Mouse (Mus musculus) heart, embryonic 12.5 days (tissue): ENCODE measurements around the gene Olfr623. TPM values are rescaled to one million over a fixed set of nuclear protein-coding genes. Genes with fewer than 3 reads are reported as not detected.

Experiments
- ATAC-seq: fragments of 200-750 bp; cut with Nextera tagmentation; 2 replicates; pipeline ENCODE4 v1.8.0; 2017; ENCODE audit warnings: moderate TSS enrichment, moderate library complexity; ENCODE audit not compliant: insufficient number of reproducible peaks, low FRiP score
- H3K27ac ChIP-seq: fragments of 300-500 bp; sonication (generic); 2 replicates; pipeline ENCODE4 v1.5.1; 2016; ENCODE audit warnings: mild to moderate bottlenecking, moderate library complexity; ENCODE audit not compliant: poor library complexity, severe bottlenecking
- H3K27me3 ChIP-seq: fragments of 300-500 bp; sonication (generic); replicated peaks from 2 replicates; pipeline ENCODE4 v1.6.1; 2016; ENCODE audit warnings: mild to moderate bottlenecking, moderate library complexity
- H3K36me3 ChIP-seq: fragments of 300-500 bp; sonication (generic); 2 replicates; pipeline ENCODE4 v1.6.1; 2016; ENCODE audit warnings: mild to moderate bottlenecking, moderate library complexity
- H3K4me1 ChIP-seq: fragments of 300-500 bp; sonication (generic); replicated peaks from 2 replicates; pipeline ENCODE4 v1.6.1; 2016; ENCODE audit warnings: mild to moderate bottlenecking
- H3K4me2 ChIP-seq: fragments of 300-500 bp; sonication (generic); 2 replicates; pipeline ENCODE4 v1.6.1; 2016; ENCODE audit warnings: mild to moderate bottlenecking, moderate library complexity
- H3K4me3 ChIP-seq: fragments of 300-500 bp; sonication (generic); 2 replicates; pipeline ENCODE4 v1.5.1; 2016; ENCODE audit warnings: mild to moderate bottlenecking
- H3K9ac ChIP-seq: fragments of 300-500 bp; sonication (generic); 2 replicates; pipeline ENCODE4 v1.6.1; 2016; ENCODE audit warnings: mild to moderate bottlenecking, moderate library complexity
- H3K9me3 ChIP-seq: fragments of 300-500 bp; sonication (generic); replicated peaks from 2 replicates; pipeline ENCODE4 v1.6.1; 2016; ENCODE audit warnings: mild to moderate bottlenecking, moderate library complexity
- WGBS: fragments of 180-500 bp; shearing (Covaris S2); methylation state at CpG from one replicate; pipeline ENCODE4 v1.1.7; 2016; 5-methylcytosine and 5-hydroxymethylcytosine counted together
- polyA plus RNA-seq: library from polyadenylated mRNA; unstranded; fragments of >200 nt; fragmentation: Nextera tagmentation; extraction: Ambion mirVana; gene quantifications from 2 replicates; pipeline ENCODE4 v1.2.1, GENCODE M21; 2016

The Olfr623 gene
- not detected in 2 replicates for polyA plus RNA-seq

DNA sequence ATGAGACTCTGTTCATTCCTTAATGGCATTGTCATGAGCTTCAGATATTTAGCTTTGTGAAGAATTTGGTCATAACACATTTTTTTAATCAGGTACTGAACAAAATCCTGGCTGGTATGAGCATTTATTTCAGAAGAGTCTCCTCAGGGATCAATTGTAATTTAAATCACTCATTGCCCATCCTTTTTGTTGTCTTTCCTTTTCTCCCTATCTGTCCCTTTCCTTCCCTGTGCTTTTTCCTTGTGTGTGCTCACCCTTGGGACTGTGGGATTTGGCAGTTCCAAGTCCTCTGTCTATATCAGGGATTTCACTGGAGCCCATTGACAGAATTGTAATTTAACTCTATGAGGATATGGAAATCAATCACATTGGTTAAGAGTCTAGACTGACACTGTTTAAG, at the start of gene Olfr623:
Gene Olfr623 (minus strand): TSS at position 101 of the 400 bp plus-strand sequence.
- Histone ChIP-seq H3K4me2 (no peak within 1 kb of the TSS), H3K4me3 (no peak within 1 kb of the TSS), H3K9ac (no peak within 1 kb of the TSS), H3K27ac (no peak within 1 kb of the TSS), H3K4me1 (no peaks in the 10 kb centered on the region), H3K36me3 (no peaks in the 10 kb centered on the region), H3K27me3 (no peaks in the 10 kb centered on the region), H3K9me3 (no peaks in the 10 kb centered on the region)
- no peak for ATAC-seq

DNA sequence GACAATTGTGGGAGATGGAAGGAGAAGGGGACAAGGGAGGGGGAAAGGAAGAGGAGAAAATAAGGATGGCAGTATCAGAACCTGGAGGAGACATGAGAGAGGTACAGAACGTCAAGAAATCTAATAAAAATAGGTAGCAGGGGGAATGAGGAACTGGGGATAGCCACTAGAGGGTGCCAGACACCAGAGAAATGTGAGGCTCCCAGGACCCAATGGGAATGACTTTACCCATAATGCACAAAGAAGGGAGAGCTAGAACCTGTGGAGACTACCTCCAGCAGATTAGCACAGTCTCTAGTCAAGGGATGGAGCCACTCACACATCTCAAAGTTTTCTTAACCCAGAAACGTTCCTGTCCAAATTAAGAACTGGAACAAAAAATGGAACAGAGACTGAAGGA, 48.5 kb upstream of the Olfr623 start:
- 22% methylated on average over 2 of the region's 2 CpGs for WGBS
- no peaks in the 10 kb centered on the region for H3K27me3 ChIP-seq
- ATAC-seq: no peak

DNA sequence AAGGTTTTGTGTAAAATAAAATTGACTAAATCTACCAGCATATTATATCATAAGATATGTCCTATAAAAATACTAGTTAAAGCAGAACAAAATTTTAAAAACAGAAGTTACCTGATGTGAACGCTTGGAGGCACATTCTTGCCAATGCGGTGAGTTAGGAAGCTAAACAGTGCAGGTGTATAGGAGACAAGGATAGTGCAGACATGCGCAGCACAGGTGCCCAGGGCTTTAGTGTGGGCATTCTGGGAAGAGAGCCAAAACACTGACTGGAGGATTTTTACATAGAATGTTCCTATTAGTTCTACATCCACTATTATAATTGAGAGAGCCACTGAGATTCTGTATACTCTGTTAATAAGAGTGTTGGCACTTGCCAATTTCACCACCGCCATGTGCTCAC, 36.0 kb upstream of the Olfr623 start:
- H3K4me2 ChIP-seq: no peak overlapping the region

More for the DNA sequence above, 48.5 kb upstream of the Olfr623 start:
- H3K36me3 ChIP-seq: no peaks in the 10 kb centered on the region
- no peak overlapping the region for H3K27ac ChIP-seq
- no peak overlapping the region for H3K4me2 ChIP-seq
- no peaks in the 10 kb centered on the region for H3K9me3 ChIP-seq
- no peak overlapping the region for H3K4me3 ChIP-seq
- no peak overlapping the region for H3K9ac ChIP-seq
- H3K4me1 ChIP-seq: no peaks in the 10 kb centered on the region

DNA sequence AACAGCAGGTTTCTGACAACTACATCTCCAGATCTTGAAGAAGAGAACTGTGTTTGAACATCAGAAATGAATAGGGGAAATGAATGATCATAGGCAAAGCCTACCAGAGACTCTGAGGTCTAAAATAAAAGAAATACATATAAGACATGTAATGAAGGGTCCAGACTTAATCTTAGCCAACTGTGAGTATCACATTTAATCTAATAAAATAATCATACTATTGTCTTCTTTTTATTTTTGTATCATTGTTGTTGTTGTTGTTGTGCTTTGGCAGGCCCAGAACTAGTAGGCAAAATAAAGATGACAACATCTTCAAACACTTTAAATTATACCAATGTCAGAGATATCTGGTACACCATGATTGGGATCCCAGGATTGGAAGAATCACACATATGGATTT, 18.9 kb upstream of the Olfr623 start, which contains the start of gene Olfr625-ps1:
Gene Olfr625-ps1 (plus strand): TSS at position 301 of the 400 bp plus-strand sequence.
- Histone ChIP-seq H3K4me3 (no peak within 1 kb of the TSS), H3K4me2 (no peak within 1 kb of the TSS), H3K9ac (no peak within 1 kb of the TSS), H3K27me3 (no peaks in the 10 kb centered on the region), H3K27ac (no peak within 1 kb of the TSS), H3K36me3 (no peaks in the 10 kb centered on the region), H3K4me1 (no peaks in the 10 kb centered on the region), H3K9me3 (no peaks in the 10 kb centered on the region)
- no peak for ATAC-seq

More for the DNA sequence above, 36.0 kb upstream of the Olfr623 start:
- Histone ChIP-seq H3K9me3 (no peaks in the 10 kb centered on the region), H3K9ac (no peak overlapping the region), H3K36me3 (no peaks in the 10 kb centered on the region), H3K4me3 (no peak overlapping the region), H3K27ac (no peak overlapping the region), H3K27me3 (no peaks in the 10 kb centered on the region), H3K4me1 (no peaks in the 10 kb centered on the region)
- WGBS: 86% methylated on average over 4 of the region's 4 CpGs
- no peak for ATAC-seq

DNA sequence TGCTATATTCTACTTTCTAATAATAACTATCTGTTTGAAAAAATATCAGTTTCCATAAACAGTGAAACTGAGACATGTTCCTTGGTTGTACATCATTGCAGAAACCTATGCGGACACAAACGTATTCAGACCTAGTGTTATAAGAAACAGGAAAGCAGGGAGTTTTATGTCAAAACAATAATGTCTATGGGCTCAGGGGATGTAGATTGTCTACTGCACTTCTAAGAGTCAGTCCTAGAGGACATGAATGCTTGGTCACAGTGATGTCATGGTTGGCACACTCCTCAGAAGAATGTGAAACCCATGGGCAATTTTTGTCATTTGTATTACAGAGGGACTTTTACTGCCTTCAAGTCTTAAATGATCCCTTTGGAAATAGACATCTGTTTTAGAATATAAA, 7.6 kb upstream of the Olfr623 start, which contains the start of gene Olfr624:
Gene Olfr624 (minus strand): TSS at position 101 of the 400 bp plus-strand sequence.
- Histone ChIP-seq H3K36me3 (no peaks in the 10 kb centered on the region), H3K27ac (no peak within 1 kb of the TSS), H3K9me3 (no peaks in the 10 kb centered on the region), H3K9ac (no peak within 1 kb of the TSS), H3K4me1 (no peaks in the 10 kb centered on the region), H3K4me2 (no peak within 1 kb of the TSS), H3K27me3 (no peaks in the 10 kb centered on the region), H3K4me3 (no peak within 1 kb of the TSS)
- 81% methylated on average over 2 of the region's 2 CpGs for WGBS
- ATAC-seq: no peak

DNA sequence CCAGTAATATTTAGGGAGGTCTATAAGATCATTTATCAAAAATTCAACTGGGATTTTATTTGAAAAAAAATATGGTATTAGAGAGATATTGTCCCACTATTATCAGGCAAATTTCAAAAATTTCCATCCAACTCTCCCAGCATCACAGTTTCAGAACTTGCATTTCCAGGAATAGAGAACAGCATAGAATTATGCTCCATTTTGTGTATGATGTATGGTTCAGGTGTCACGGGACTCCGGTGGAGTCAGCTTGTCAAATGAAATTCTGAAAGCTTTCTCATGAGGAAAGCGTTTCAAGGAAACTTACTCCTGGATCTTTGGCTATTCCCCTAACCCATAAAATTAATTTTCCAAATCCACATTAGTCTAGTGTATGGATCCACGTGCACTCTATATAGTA, 19.4 kb downstream of the Olfr623 start:
- no peak overlapping the region for H3K4me2 ChIP-seq
- no peak overlapping the region for H3K27ac ChIP-seq
- no peaks in the 10 kb centered on the region for H3K9me3 ChIP-seq
- no peaks in the 10 kb centered on the region for H3K36me3 ChIP-seq
- H3K4me1 ChIP-seq: no peaks in the 10 kb centered on the region
- WGBS: 82% methylated on average over 4 of the region's 4 CpGs
- H3K27me3 ChIP-seq: no peaks in the 10 kb centered on the region
- no peak for ATAC-seq
- no peak overlapping the region for H3K9ac ChIP-seq
- no peak overlapping the region for H3K4me3 ChIP-seq

DNA sequence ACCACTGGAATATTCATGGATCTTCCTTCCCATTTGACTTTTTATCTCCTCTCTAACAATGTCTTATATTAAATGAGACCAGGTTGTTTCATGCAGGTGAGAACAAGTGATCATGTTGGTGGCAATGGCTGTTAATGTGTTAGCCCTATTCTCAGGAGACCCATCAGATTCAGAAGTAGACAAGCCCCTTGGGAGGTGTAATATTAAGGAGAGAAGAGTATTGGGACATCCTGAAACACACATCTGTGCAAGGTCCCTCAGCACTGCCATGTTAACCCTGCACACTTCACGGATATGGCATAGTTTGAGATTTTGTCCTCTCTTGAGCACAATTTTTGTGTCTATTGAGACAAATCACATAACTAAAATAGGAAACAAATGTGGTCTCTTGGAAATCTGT, 20.9 kb downstream of the Olfr623 start, which contains the start of gene Olfr622:
Gene Olfr622 (minus strand): TSS at position 101 of the 400 bp plus-strand sequence.
- no peaks in the 10 kb centered on the region for H3K36me3 ChIP-seq
- H3K4me1 ChIP-seq: no peaks in the 10 kb centered on the region
- H3K9me3 ChIP-seq: no peaks in the 10 kb centered on the region
- H3K9ac ChIP-seq: no peak within 1 kb of the TSS
- WGBS: 80% methylated on average over 1 of the region's 1 CpGs
- H3K4me3 ChIP-seq: no peak within 1 kb of the TSS
- H3K27me3 ChIP-seq: no peaks in the 10 kb centered on the region
- H3K27ac ChIP-seq: no peak within 1 kb of the TSS
- no peak within 1 kb of the TSS for H3K4me2 ChIP-seq
- no peak for ATAC-seq

DNA sequence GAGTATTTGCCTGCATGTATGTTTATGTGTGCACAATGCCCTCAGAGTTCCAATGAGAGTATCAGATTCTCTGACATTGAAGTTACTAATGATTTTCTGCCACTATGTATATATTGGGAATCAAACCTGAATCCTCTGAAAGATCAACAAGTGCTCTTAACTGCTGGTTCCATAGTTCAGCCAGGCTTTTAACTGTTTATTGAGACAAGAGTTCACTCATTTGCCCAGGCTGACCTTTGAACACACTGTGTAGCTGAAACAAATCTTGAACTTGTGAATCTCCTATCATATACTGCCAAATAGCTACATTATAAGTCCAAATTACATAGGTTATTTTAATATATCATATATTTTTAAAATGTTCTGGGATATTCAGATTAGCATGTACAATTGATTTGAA, 26.7 kb downstream of the Olfr623 start:
- Histone ChIP-seq H3K36me3 (no peaks in the 10 kb centered on the region), H3K4me2 (no peak overlapping the region), H3K27me3 (no peaks in the 10 kb centered on the region), H3K9me3 (no peaks in the 10 kb centered on the region), H3K4me1 (no peaks in the 10 kb centered on the region), H3K9ac (no peak overlapping the region), H3K4me3 (no peak overlapping the region), H3K27ac (no peak overlapping the region)
- no peak for ATAC-seq

DNA sequence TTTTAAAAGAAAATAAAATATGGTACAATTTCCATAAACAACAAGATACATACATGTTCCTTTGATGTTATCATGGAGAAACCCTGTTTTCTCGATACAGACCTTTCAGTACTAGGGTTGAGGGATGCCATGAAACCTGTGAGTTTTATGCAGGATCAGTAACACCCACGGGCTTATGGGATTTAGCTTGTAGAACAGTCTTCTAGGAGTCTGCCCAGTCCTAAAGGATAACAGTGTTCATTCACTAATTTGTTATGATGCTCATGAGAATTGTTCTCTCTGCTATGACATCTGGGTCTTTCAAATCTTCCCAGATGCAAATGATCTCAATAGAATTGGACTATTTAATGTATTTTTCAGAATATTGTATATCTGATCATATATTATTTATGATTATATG, 51.1 kb downstream of the Olfr623 start, which contains the start of gene Olfr620:
Gene Olfr620 (minus strand): TSS at position 101 of the 400 bp plus-strand sequence.
- no peaks in the 10 kb centered on the region for H3K27me3 ChIP-seq
- 59% methylated on average over 2 of the region's 2 CpGs for WGBS
- no peak within 1 kb of the TSS for H3K4me3 ChIP-seq
- H3K27ac ChIP-seq: no peak within 1 kb of the TSS
- no peaks in the 10 kb centered on the region for H3K36me3 ChIP-seq
- H3K4me1 ChIP-seq: no peaks in the 10 kb centered on the region
- H3K9ac ChIP-seq: no peak within 1 kb of the TSS
- no peaks in the 10 kb centered on the region for H3K9me3 ChIP-seq
- ATAC-seq: no peak
- no peak within 1 kb of the TSS for H3K4me2 ChIP-seq

Other genes starting within 250 kb of the Olfr623 start
- not detected in 2 replicates for gene Usp17lc, start 248.6 kb downstream of the Olfr623 start, polyA plus RNA-seq
- not detected in 2 replicates for gene Olfr605, start 218.3 kb downstream of the Olfr623 start, polyA plus RNA-seq
- gene Olfr606, start 214.7 kb downstream of the Olfr623 start, polyA plus RNA-seq: not detected in 2 replicates
- gene Olfr607, start 199.5 kb downstream of the Olfr623 start, polyA plus RNA-seq: 0.13 and 0.28 TPM in 2 replicates
- gene Olfr608, start 193.8 kb downstream of the Olfr623 start, polyA plus RNA-seq: 0.17 TPM in 1 of 2 replicates, not detected in the other
- 0.08 TPM in 1 of 2 replicates, not detected in the other for gene Olfr609, start 165.6 kb downstream of the Olfr623 start, polyA plus RNA-seq
- gene Olfr610, start 151.6 kb downstream of the Olfr623 start, polyA plus RNA-seq: not detected in 2 replicates
- not detected in 2 replicates for gene Olfr611, start 142.9 kb downstream of the Olfr623 start, polyA plus RNA-seq
- not detected in 2 replicates for gene Olfr612, start 121.0 kb downstream of the Olfr623 start, polyA plus RNA-seq
- not detected in 2 replicates for gene Olfr613, start 115.6 kb downstream of the Olfr623 start, polyA plus RNA-seq
- not detected in 2 replicates for gene Olfr615, start 107.6 kb downstream of the Olfr623 start, polyA plus RNA-seq
- not detected in 2 replicates for gene Olfr616, start 94.6 kb downstream of the Olfr623 start, polyA plus RNA-seq
- not detected in 2 replicates for gene Olfr617, start 90.6 kb downstream of the Olfr623 start, polyA plus RNA-seq
- not detected in 2 replicates for gene Olfr618, start 73.6 kb downstream of the Olfr623 start, polyA plus RNA-seq
- gene Olfr619, start 63.1 kb downstream of the Olfr623 start, polyA plus RNA-seq: not detected in 2 replicates
- gene Olfr620, start 51.2 kb downstream of the Olfr623 start, polyA plus RNA-seq: not detected in 2 replicates
- gene Olfr622, start 21.0 kb downstream of the Olfr623 start, polyA plus RNA-seq: not detected in 2 replicates
- gene Olfr624, start 7.5 kb upstream of the Olfr623 start, polyA plus RNA-seq: 0.03 and 0.04 TPM in 2 replicates
- not detected in 2 replicates for gene Olfr625-ps1, start 19.0 kb upstream of the Olfr623 start, polyA plus RNA-seq
- gene Olfr243, start 51.0 kb upstream of the Olfr623 start, polyA plus RNA-seq: not detected in 2 replicates
- not detected in 2 replicates for gene Olfr628, start 66.7 kb upstream of the Olfr623 start, polyA plus RNA-seq
- gene Olfr629, start 81.2 kb upstream of the Olfr623 start, polyA plus RNA-seq: 0.08 TPM in 1 of 2 replicates, not detected in the other
- not detected in 2 replicates for gene Olfr630, start 93.6 kb upstream of the Olfr623 start, polyA plus RNA-seq
- gene Olfr69, start 107.9 kb upstream of the Olfr623 start, polyA plus RNA-seq: not detected in 2 replicates
- gene Olfr68, start 116.0 kb upstream of the Olfr623 start, polyA plus RNA-seq: not detected in 2 replicates
- gene Olfr67, start 128.1 kb upstream of the Olfr623 start, polyA plus RNA-seq: not detected in 2 replicates
- 3,072 and 3,403 TPM in 2 replicates for gene Hbb-bt, start 150.3 kb upstream of the Olfr623 start, polyA plus RNA-seq
- 2,689 and 3,022 TPM in 2 replicates for gene Hbb-bs, start 164.4 kb upstream of the Olfr623 start, polyA plus RNA-seq
- gene Hbb-bh2, start 176.8 kb upstream of the Olfr623 start, polyA plus RNA-seq: 0.50 and 0.56 TPM in 2 replicates
- gene Hbb-bh1, start 179.5 kb upstream of the Olfr623 start, polyA plus RNA-seq: 2,015 and 2,280 TPM in 2 replicates
- 31,254 and 35,001 TPM in 2 replicates for gene Hbb-y, start 189.5 kb upstream of the Olfr623 start, polyA plus RNA-seq
- gene Olfr66, start 222.6 kb upstream of the Olfr623 start, polyA plus RNA-seq: not detected in 2 replicates
- gene Olfr64, start 230.8 kb upstream of the Olfr623 start, polyA plus RNA-seq: not detected in 2 replicates
- not detected in 2 replicates for gene Olfr65, start 239.8 kb upstream of the Olfr623 start, polyA plus RNA-seq